Comparison of ENCODE assay signal across 11 mouse cellular contexts in genomic region chr2:167765811-167766210, GRCm38 (mm10).
A peak's percentile ranks its signal among the peaks of the same experiment; 100 is the strongest.
DNase-seq lines count a peak whose midpoint lies in the region; ATAC-seq and TF ChIP-seq lines count a peak whose summit lies in the region.
"Had no signal": no experiment of that assay in that cellular context is flagged by ENCODE, and none has a peak within 500 bp of the region (broad histone marks: within the 10 kb centered on the region; RNA-seq: fewer than 3 reads in every experiment).

No protein-coding gene starts in this region.

- intact Hi-C loops in heart, postnatal 10 days (cut with DNase I), result loop anchor here (1.0 kb wide), 1 partner anchor 37 kb away; no protein-coding TSS in a partner anchor

- no peak for TF ChIP-seq CTCF in kidney, postnatal 0 days (IDR thresholded peaks at IDR 0.05; ENCODE audit: low read depth)
- TF ChIP-seq CTCF in bone marrow macrophage, adult 2 months (IDR thresholded peaks at IDR 0.05; ENCODE audit: low read depth, low read length), result no peak

- H3K9me3 ChIP-seq in kidney, postnatal 0 days (replicated peaks; ENCODE audit: low read length), result no peaks in the 10 kb centered on the region
- H3K9me3 ChIP-seq: hindbrain, embryonic 15.5 days; limb, embryonic 15.5 days had no signal

- H3K4me1 ChIP-seq in kidney, postnatal 0 days (replicated peaks; ENCODE audit: insufficient read depth, low read length), result peaks cover 18% of the 10 kb centered on the region; the same call in 1 of the 2 replicates
- peaks cover 46% of the 10 kb centered on the region for H3K4me1 ChIP-seq in bone marrow macrophage, adult 2 months (ENCODE audit: control insufficient read depth, insufficient read depth, low read length)

- H3K27me3 ChIP-seq in kidney, postnatal 0 days (ENCODE audit: insufficient read depth, low read length), result no peaks in the 10 kb centered on the region
- H3K27me3 ChIP-seq: hindbrain, embryonic 15.5 days; limb, embryonic 15.5 days had no signal

- H3K36me3 ChIP-seq in kidney, postnatal 0 days (ENCODE audit: insufficient read depth, low read length), result no peaks in the 10 kb centered on the region
- H3K36me3 ChIP-seq in macrophage (ENCODE audit: inconsistent target), result no peaks in the 10 kb centered on the region
- H3K36me3 ChIP-seq: hindbrain, embryonic 15.5 days; limb, embryonic 15.5 days had no signal

- peak overlapping the region; percentile 82 for H3K27ac ChIP-seq in kidney, postnatal 0 days
- peak overlapping the region; percentile 84 for H3K27ac ChIP-seq in bone marrow macrophage, adult 2 months (ENCODE audit: insufficient read depth, low read depth, low read length)
- peak overlapping the region; percentile 45 for H3K27ac ChIP-seq in macrophage
- H3K27ac ChIP-seq: hindbrain, embryonic 15.5 days had no signal

- H3K79me2 ChIP-seq in macrophage (ENCODE audit: inconsistent target), result no peaks in the 10 kb centered on the region

- no peak overlapping the region for H3K4me3 ChIP-seq in kidney, postnatal 0 days (replicated peaks; ENCODE audit: low read depth, low read length)
- no peak overlapping the region for H3K4me3 ChIP-seq in bone marrow macrophage, adult 2 months (ENCODE audit: insufficient read depth, low read length)
- H3K4me3 ChIP-seq in macrophage (ENCODE audit: inconsistent target), result no peak overlapping the region
- H3K4me3 ChIP-seq: hindbrain, embryonic 15.5 days; limb, embryonic 15.5 days had no signal

- no peak overlapping the region for H3K9ac ChIP-seq in kidney, postnatal 0 days (ENCODE audit: low read depth, low read length)
- H3K9ac ChIP-seq: hindbrain, embryonic 15.5 days; limb, embryonic 15.5 days had no signal

- no peak for TF ChIP-seq POLR2A in bone marrow macrophage, adult 2 months (IDR thresholded peaks at IDR 0.05; ENCODE audit: borderline replicate concordance, low read depth, low read length)

- DNase-seq in heart, adult 11 months, result peak; percentile 95
- no peak for DNase-seq in heart, postnatal 10 days
- DNase-seq in kidney, postnatal 0 days (ENCODE audit: low spot score), result no peak
- no peak for DNase-seq in kidney, adult 11 months
- DNase-seq in B cell, adult 2 months, result no peak
- no peak for DNase-seq in thymus, postnatal 25 days

- 86% methylated on average over 6 of the region's 6 CpGs for WGBS in kidney, postnatal 0 days
- WGBS in macrophage (ENCODE audit: missing documents), result 93% methylated on average over 5 of the region's 6 CpGs

- no peak overlapping the region for H3K4me2 ChIP-seq in kidney, postnatal 0 days (ENCODE audit: low read length)
- H3K4me2 ChIP-seq: hindbrain, embryonic 15.5 days; limb, embryonic 15.5 days; midbrain, embryonic 11.5 days had no signal

- no peak for ATAC-seq in kidney, postnatal 0 days (replicated peaks; ENCODE audit: low FRiP score, low read depth)
